ENCODE assay signal across 21 mouse cellular contexts in the genomic region with DNA sequence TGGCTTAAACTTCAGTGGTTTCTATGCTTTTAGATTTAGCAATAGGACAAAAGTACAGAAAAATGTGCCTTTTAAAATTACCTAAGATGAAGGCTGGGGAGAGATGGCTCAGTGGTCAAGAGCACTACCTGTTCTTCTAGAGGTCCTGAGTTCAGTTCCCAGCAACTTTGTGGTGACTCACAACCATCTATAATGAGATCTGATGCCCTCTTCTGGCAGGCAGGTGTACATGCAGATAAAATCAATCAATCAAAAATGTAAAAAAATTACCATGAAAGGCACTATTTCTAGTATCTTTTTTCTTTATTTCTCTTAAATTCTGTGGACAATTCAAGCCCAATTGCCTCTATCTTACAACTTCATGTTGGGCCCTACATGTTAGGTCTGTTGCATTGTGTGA. TPM values are rescaled to one million over a fixed set of nuclear protein-coding genes. Genes with fewer than 3 reads are reported as not detected.
DNase-seq lines count a peak whose midpoint lies in the region; ATAC-seq and TF ChIP-seq lines count a peak whose summit lies in the region.
"Had no signal": no experiment of that assay in that cellular context is flagged by ENCODE, and none has a peak within 500 bp of the region (broad histone marks: within the 10 kb centered on the region; RNA-seq: fewer than 3 reads in every experiment).

No protein-coding gene starts in this region.

- H3K79me2 ChIP-seq in liver, adult 2 months (ENCODE audit: control insufficient read depth, insufficient read depth, low read length): peaks cover 34% of the 10 kb centered on the region

- TF ChIP-seq EP300 in stomach, postnatal 0 days (optimal IDR thresholded peaks at IDR 0.05): no peak

- DNase-seq in liver, adult 2 months (ENCODE audit: extremely low read depth, low read depth, low spot score): peak; percentile 82
- DNase-seq in stomach, postnatal 0 days (ENCODE audit: low spot score): no peak
- DNase-seq in forebrain, embryonic 10.5 days (ENCODE audit: extremely low spot score, low spot score): no peak
- DNase-seq: adrenal gland, postnatal 10 days; cerebellum, adult 11 months; cerebellum, adult 8-10 months; cerebellum, postnatal 14 days; embryo, embryonic 11 days; gastrocnemius, postnatal 25 days had no signal

- no peaks in the 10 kb centered on the region for H3K9me3 ChIP-seq in intestine, embryonic 16.5 days (ENCODE audit: control insufficient read depth, low read length)
- no peaks in the 10 kb centered on the region for H3K9me3 ChIP-seq in intestine, embryonic 15.5 days
- no peaks in the 10 kb centered on the region for H3K9me3 ChIP-seq in liver, embryonic 12.5 days (replicated peaks)
- peaks cover 5% of the 10 kb centered on the region; the same call in 1 of the 2 replicates for H3K9me3 ChIP-seq in E14TG2a.4 (ENCODE audit: low read length)
- no peaks in the 10 kb centered on the region for H3K9me3 ChIP-seq in stomach, postnatal 0 days (ENCODE audit: control insufficient read depth, low read length)
- H3K9me3 ChIP-seq in forebrain, embryonic 10.5 days: no peaks in the 10 kb centered on the region; the same call in 1 of the 2 replicates
- H3K9me3 ChIP-seq: embryonic facial prominence, embryonic 15.5 days; forebrain, embryonic 12.5 days; G1E; heart, embryonic 12.5 days; hindbrain, embryonic 10.5 days had no signal

- H3K27ac ChIP-seq in intestine, embryonic 16.5 days (ENCODE audit: low read length): 0 out of 2 replicates have a peak overlapping the region, but pooled peaks have one; percentile 12
- H3K27ac ChIP-seq in intestine, embryonic 15.5 days: no peak overlapping the region
- 0 out of 2 replicates have a peak overlapping the region, but pooled peaks have one; percentile 16 for H3K27ac ChIP-seq in liver, adult 2 months (replicated peaks; ENCODE audit: insufficient read depth, low read depth, low read length)
- no peak overlapping the region for H3K27ac ChIP-seq in liver, embryonic 12.5 days
- no peak overlapping the region for H3K27ac ChIP-seq in stomach, postnatal 0 days (replicated peaks)
- no peak overlapping the region for H3K27ac ChIP-seq in forebrain, embryonic 10.5 days
- H3K27ac ChIP-seq: embryonic facial prominence, embryonic 15.5 days; forebrain, embryonic 12.5 days; hindbrain, embryonic 10.5 days; hindbrain, embryonic 14.5 days had no signal

- no peak overlapping the region for H3K4me2 ChIP-seq in intestine, embryonic 16.5 days (ENCODE audit: low read depth, low read length)
- H3K4me2 ChIP-seq in intestine, embryonic 15.5 days (replicated peaks): no peak overlapping the region
- H3K4me2 ChIP-seq in liver, embryonic 12.5 days: no peak overlapping the region
- H3K4me2 ChIP-seq in stomach, postnatal 0 days (replicated peaks; ENCODE audit: low read depth): no peak overlapping the region
- H3K4me2 ChIP-seq: embryonic facial prominence, embryonic 15.5 days; forebrain, embryonic 12.5 days; heart, embryonic 12.5 days; hindbrain, embryonic 14.5 days had no signal

- TF ChIP-seq POLR2A in liver, adult 2 months (IDR thresholded peaks at IDR 0.05; ENCODE audit: extremely low read depth, insufficient read depth, low read length): no peak

- no peak overlapping the region for H3K9ac ChIP-seq in intestine, embryonic 16.5 days (ENCODE audit: low read depth, low read length)
- no peak overlapping the region for H3K9ac ChIP-seq in intestine, embryonic 15.5 days
- H3K9ac ChIP-seq in liver, adult 2 months (ENCODE audit: low read depth, low read length): no peak overlapping the region
- no peak overlapping the region for H3K9ac ChIP-seq in liver, embryonic 12.5 days
- H3K9ac ChIP-seq in stomach, postnatal 0 days (ENCODE audit: low read length): no peak overlapping the region
- H3K9ac ChIP-seq: embryonic facial prominence, embryonic 15.5 days; forebrain, embryonic 12.5 days; heart, embryonic 12.5 days; hindbrain, embryonic 14.5 days had no signal

- no peaks in the 10 kb centered on the region for H3K27me3 ChIP-seq in intestine, embryonic 16.5 days (replicated peaks; ENCODE audit: control insufficient read depth, insufficient read depth, low read length)
- H3K27me3 ChIP-seq in intestine, embryonic 15.5 days (replicated peaks): no peaks in the 10 kb centered on the region
- no peaks in the 10 kb centered on the region for H3K27me3 ChIP-seq in liver, adult 2 months (ENCODE audit: control insufficient read depth, insufficient read depth, low read length)
- H3K27me3 ChIP-seq in liver, embryonic 12.5 days (replicated peaks): no peaks in the 10 kb centered on the region
- no peaks in the 10 kb centered on the region for H3K27me3 ChIP-seq in E14TG2a.4 (ENCODE audit: insufficient read depth, low read length)
- no peaks in the 10 kb centered on the region for H3K27me3 ChIP-seq in stomach, postnatal 0 days (ENCODE audit: control insufficient read depth, insufficient read depth, low read length)
- no peaks in the 10 kb centered on the region for H3K27me3 ChIP-seq in forebrain, embryonic 10.5 days (ENCODE audit: poor library complexity, severe bottlenecking)
- H3K27me3 ChIP-seq: embryonic facial prominence, embryonic 15.5 days; forebrain, embryonic 12.5 days; heart, embryonic 12.5 days had no signal

- ATAC-seq in intestine, embryonic 16.5 days: no peak
- no peak for ATAC-seq in intestine, embryonic 15.5 days
- ATAC-seq in liver, embryonic 12.5 days: no peak
- ATAC-seq in stomach, postnatal 0 days (ENCODE audit: low FRiP score, low TSS enrichment): no peak
- ATAC-seq: forebrain, embryonic 16.5 days had no signal

- TF ChIP-seq CTCF in liver, adult 2 months (IDR thresholded peaks at IDR 0.05; ENCODE audit: low read depth, low read length): no peak
- peak; percentile 22 for TF ChIP-seq CTCF in E14TG2a.4 (conservative IDR thresholded peaks at IDR 0.05; ENCODE audit: low read length)
- TF ChIP-seq CTCF in stomach, postnatal 0 days (IDR thresholded peaks at IDR 0.05; ENCODE audit: low read depth): peak; percentile 32

- no peaks in the 10 kb centered on the region for H3K36me3 ChIP-seq in intestine, embryonic 16.5 days (ENCODE audit: control insufficient read depth, insufficient read depth, low read length)
- H3K36me3 ChIP-seq in intestine, embryonic 15.5 days: no peaks in the 10 kb centered on the region
- no peaks in the 10 kb centered on the region for H3K36me3 ChIP-seq in liver, adult 2 months (ENCODE audit: control insufficient read depth, insufficient read depth, low read length)
- H3K36me3 ChIP-seq in liver, embryonic 12.5 days: no peaks in the 10 kb centered on the region
- no peaks in the 10 kb centered on the region for H3K36me3 ChIP-seq in E14TG2a.4 (ENCODE audit: insufficient read depth, low read length)
- H3K36me3 ChIP-seq in stomach, postnatal 0 days (ENCODE audit: control insufficient read depth, insufficient read depth, low read length): no peaks in the 10 kb centered on the region
- H3K36me3 ChIP-seq in forebrain, embryonic 10.5 days (replicated peaks): 0 out of 2 replicates have a peak, but pooled peaks cover 4% of the 10 kb centered on the region
- H3K36me3 ChIP-seq: embryonic facial prominence, embryonic 15.5 days; forebrain, embryonic 12.5 days; G1E; heart, embryonic 12.5 days; hindbrain, embryonic 10.5 days had no signal

- H3K4me3 ChIP-seq in intestine, embryonic 16.5 days (ENCODE audit: low read length): no peak overlapping the region
- H3K4me3 ChIP-seq in intestine, embryonic 15.5 days (replicated peaks): no peak overlapping the region
- no peak overlapping the region for H3K4me3 ChIP-seq in liver, adult 2 months (ENCODE audit: insufficient read depth, low read depth, low read length)
- no peak overlapping the region for H3K4me3 ChIP-seq in liver, embryonic 12.5 days
- H3K4me3 ChIP-seq in E14TG2a.4 (replicated peaks; ENCODE audit: low read length): no peak overlapping the region
- H3K4me3 ChIP-seq in stomach, postnatal 0 days (ENCODE audit: low read depth, low read length): no peak overlapping the region
- H3K4me3 ChIP-seq in forebrain, embryonic 10.5 days: no peak overlapping the region
- H3K4me3 ChIP-seq: embryonic facial prominence, embryonic 15.5 days; erythroblast, embryonic 14.5 days; forebrain, embryonic 12.5 days; heart, embryonic 12.5 days; hindbrain, embryonic 10.5 days had no signal

- peaks cover 18% of the 10 kb centered on the region for H3K4me1 ChIP-seq in intestine, embryonic 16.5 days (ENCODE audit: control insufficient read depth, insufficient read depth, low read length)
- H3K4me1 ChIP-seq in intestine, embryonic 15.5 days (replicated peaks): 0 out of 2 replicates have a peak, but pooled peaks cover 6% of the 10 kb centered on the region
- peaks cover 28% of the 10 kb centered on the region for H3K4me1 ChIP-seq in liver, adult 2 months (ENCODE audit: control insufficient read depth, insufficient read depth, low read length)
- H3K4me1 ChIP-seq in liver, embryonic 12.5 days: no peaks in the 10 kb centered on the region
- no peaks in the 10 kb centered on the region for H3K4me1 ChIP-seq in E14TG2a.4 (replicated peaks; ENCODE audit: low read depth, low read length)
- H3K4me1 ChIP-seq in stomach, postnatal 0 days (replicated peaks; ENCODE audit: control insufficient read depth, insufficient read depth): no peaks in the 10 kb centered on the region
- 0 out of 2 replicates have a peak, but pooled peaks cover 4% of the 10 kb centered on the region for H3K4me1 ChIP-seq in forebrain, embryonic 10.5 days
- H3K4me1 ChIP-seq: embryonic facial prominence, embryonic 15.5 days; forebrain, embryonic 12.5 days; hindbrain, embryonic 10.5 days had no signal

RNA-seq across cellular contexts. Expression of a gene that starts 42.4 kb away (rescaled TPM):
- 34.6 and 36.7 TPM in 2 replicates for polyA plus RNA-seq in intestine, embryonic 16.5 days (2015; fragmentation: Nextera tagmentation; extraction: Ambion mirVana)
- 35.6 and 41.4 TPM in 2 replicates for polyA plus RNA-seq in intestine, embryonic 15.5 days (2015; fragmentation: Nextera tagmentation; extraction: Ambion mirVana)
- total RNA-seq in liver, adult 2 months (2014; rRNA removed): 47.5 and 62.8 TPM in 2 replicates
- polyA plus RNA-seq in liver, adult 2 months (2012; rRNA removed): 20.5 and 23.2 TPM in 2 replicates
- 7.1 and 7.9 TPM in 2 replicates for polyA plus RNA-seq in liver, embryonic 12.5 days (2016; fragmentation: Nextera tagmentation; extraction: Ambion mirVana)
- 26.9 and 27.1 TPM in 2 replicates for polyA plus RNA-seq in stomach, postnatal 0 days (2015; fragmentation: Nextera tagmentation; extraction: Ambion mirVana)
- polyA plus RNA-seq in forebrain, embryonic 10.5 days (2016; fragmentation: Nextera tagmentation; extraction: Ambion mirVana): 37.3 and 38.1 TPM in 2 replicates

Comparison
In these comparisons a context has a peak if more than half of its experiments do, and no peak if none do; other contexts are left out.
1. H3K27ac ChIP-seq: peak in intestine, embryonic 16.5 days (single experiment) and liver, adult 2 months (single experiment); none in intestine, embryonic 15.5 days (single experiment), liver, embryonic 12.5 days (single experiment), stomach, postnatal 0 days (single experiment) and forebrain, embryonic 10.5 days (single experiment).